Mouse (Mus musculus) liver, embryonic 16.5 days (tissue): ENCODE data around the gene Anks3. TPM values are rescaled to one million over a fixed set of nuclear protein-coding genes. Genes with fewer than 3 reads are reported as not detected.
A peak's percentile ranks its signal among the peaks of the same experiment; 100 is the strongest.

Experiments
- ATAC-seq: fragments of 200-750 bp; cut with Nextera tagmentation; 2 replicates; pipeline ENCODE4 v1.8.0; 2017; ENCODE audit warnings: low read depth, mild to moderate bottlenecking, moderate number of reproducible peaks, moderate library complexity
- H3K27ac ChIP-seq: fragments of 300-500 bp; sonication (generic); 2 replicates; pipeline ENCODE4 v1.5.1; 2014; ENCODE audit warnings: mild to moderate bottlenecking, low read length
- H3K27me3 ChIP-seq: fragments of 300-500 bp; sonication (generic); 2 replicates; pipeline ENCODE4 v1.6.1; 2014; ENCODE audit warnings: low read depth, low read length, mixed read lengths; ENCODE audit not compliant: control insufficient read depth, insufficient read depth
- H3K36me3 ChIP-seq: fragments of 300-500 bp; sonication (generic); 2 replicates; pipeline ENCODE4 v1.6.1; 2014; ENCODE audit warnings: mild to moderate bottlenecking; ENCODE audit not compliant: control insufficient read depth, insufficient read depth
- H3K4me1 ChIP-seq: fragments of 300-500 bp; sonication (generic); 2 replicates; pipeline ENCODE4 v1.6.1; 2014; ENCODE audit warnings: low read depth, low read length, mixed read lengths; ENCODE audit not compliant: control insufficient read depth
- H3K4me2 ChIP-seq: fragments of 300-500 bp; sonication (generic); 2 replicates; pipeline ENCODE4 v1.6.1; 2014; ENCODE audit warnings: low read depth, low read length, mixed read lengths
- H3K4me3 ChIP-seq: fragments of 300-500 bp; sonication (generic); 2 replicates; pipeline ENCODE4 v1.5.1; 2014; ENCODE audit warnings: low read depth, mild to moderate bottlenecking, low read length
- H3K9ac ChIP-seq: fragments of 300-500 bp; sonication (generic); 2 replicates; pipeline ENCODE4 v1.6.1; 2014; ENCODE audit warnings: low read depth, low read length
- H3K9me3 ChIP-seq: fragments of 300-500 bp; sonication (generic); replicated peaks from 2 replicates; pipeline ENCODE4 v1.6.1; 2016; ENCODE audit warnings: low read length; ENCODE audit not compliant: control insufficient read depth
- WGBS: fragments of 180-500 bp; shearing (Covaris S2); extraction: QIAGEN DNeasy Blood & Tissue Kit; methylation state at CpG from one replicate; pipeline ENCODE4 v1.1.7; 2014; ENCODE audit not compliant: insufficient replicate concordance; 5-methylcytosine and 5-hydroxymethylcytosine counted together
- polyA plus RNA-seq: library from polyadenylated mRNA; unstranded; fragments of >200 nt; fragmentation: Nextera tagmentation; extraction: Ambion mirVana; gene quantifications from 2 replicates; pipeline ENCODE4 v1.2.1, GENCODE M21; 2015

Gene Anks3
- polyA plus RNA-seq, 1 experiment from 2014 or later: 16.5 TPM

- Histone ChIP-seq H3K4me3 (no peak overlapping the region), H3K4me2 (no peak overlapping the region), H3K4me1 (no peaks in the 10 kb centered on the region), H3K27ac (no peak overlapping the region), H3K36me3 (no peaks in the 10 kb centered on the region), H3K9ac (no peak overlapping the region), H3K9me3 (no peaks in the 10 kb centered on the region), H3K27me3 (no peaks in the 10 kb centered on the region)
- 41% methylated on average over 3 of the region's 3 CpGs for WGBS
- ATAC-seq: no peak
Observed at GRCm38 (mm10) chr16:5000611-5001010, 36.6 kb upstream of the Anks3 start.

- Histone ChIP-seq H3K9me3 (no peaks in the 10 kb centered on the region), H3K4me3 (no peak overlapping the region), H3K27me3 (no peaks in the 10 kb centered on the region), H3K4me1 (no peaks in the 10 kb centered on the region), H3K9ac (no peak overlapping the region), H3K36me3 (no peaks in the 10 kb centered on the region), H3K27ac (no peak overlapping the region), H3K4me2 (no peak overlapping the region)
- 42% methylated on average over 1 of the region's 1 CpGs for WGBS
- ATAC-seq: no peak
Observed at GRCm38 (mm10) chr16:4998984-4999383, 35.0 kb upstream of the Anks3 start.

DNA sequence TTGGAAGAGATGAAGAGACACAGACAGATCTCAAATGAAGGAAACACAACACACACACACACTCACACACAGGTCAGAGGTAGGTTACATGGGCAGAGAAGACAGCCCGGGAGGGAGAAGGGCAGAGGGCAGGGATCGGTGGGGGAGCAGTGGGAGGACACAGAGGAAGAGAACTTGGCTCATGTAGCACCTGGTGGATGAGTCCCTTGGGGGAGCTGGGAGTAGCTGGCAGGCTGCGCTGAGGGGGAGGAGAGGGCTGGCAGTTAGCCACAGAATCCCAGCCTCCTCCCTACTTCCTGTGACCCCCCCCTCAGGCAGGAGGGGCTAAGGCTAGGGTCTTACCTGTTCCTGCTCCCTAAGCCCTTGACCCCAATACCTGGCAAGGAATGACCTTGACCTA is 33.5 kb upstream of the Anks3 start, which contains the start of gene Sept12:
Gene Sept12 (minus strand): TSS at position 300 of the 400 bp plus-strand sequence.
- no peaks in the 10 kb centered on the region for H3K36me3 ChIP-seq
- no peaks in the 10 kb centered on the region for H3K9me3 ChIP-seq
- H3K27ac ChIP-seq: no peak within 1 kb of the TSS
- no peaks in the 10 kb centered on the region for H3K4me1 ChIP-seq
- no peak for ATAC-seq
- no peak within 1 kb of the TSS for H3K4me2 ChIP-seq
- H3K4me3 ChIP-seq: no peak within 1 kb of the TSS
- no peaks in the 10 kb centered on the region for H3K27me3 ChIP-seq
- 61% methylated on average over 3 of the region's 3 CpGs for WGBS
- no peak within 1 kb of the TSS for H3K9ac ChIP-seq

GRCm38 (mm10) chr16:4993276-4993675 is 29.3 kb upstream of the Anks3 start:
- no peaks in the 10 kb centered on the region for H3K9me3 ChIP-seq
- H3K4me1 ChIP-seq: no peaks in the 10 kb centered on the region
- 65% methylated on average over 4 of the region's 4 CpGs for WGBS
- no peaks in the 10 kb centered on the region for H3K27me3 ChIP-seq
- no peak overlapping the region for H3K9ac ChIP-seq
- H3K4me2 ChIP-seq: no peak overlapping the region
- no peaks in the 10 kb centered on the region for H3K36me3 ChIP-seq
- H3K4me3 ChIP-seq: no peak overlapping the region
- ATAC-seq: no peak
- H3K27ac ChIP-seq: no peak overlapping the region

GRCm38 (mm10) chr16:4984717-4985116 is 20.7 kb upstream of the Anks3 start:
- H3K27me3 ChIP-seq: no peaks in the 10 kb centered on the region
- WGBS: 78% methylated on average over 12 of the region's 12 CpGs
- ATAC-seq: no peak
- no peaks in the 10 kb centered on the region for H3K36me3 ChIP-seq
- no peak overlapping the region for H3K4me2 ChIP-seq
- no peak overlapping the region for H3K4me3 ChIP-seq
- no peak overlapping the region for H3K27ac ChIP-seq
- no peaks in the 10 kb centered on the region for H3K4me1 ChIP-seq
- no peak overlapping the region for H3K9ac ChIP-seq
- H3K9me3 ChIP-seq: no peaks in the 10 kb centered on the region

GRCm38 (mm10) chr16:4979755-4980380 is 15.9 kb upstream of the Anks3 start:
- WGBS: 51% methylated on average over 4 of the region's 4 CpGs
- no peak overlapping the region for H3K9ac ChIP-seq
- ATAC-seq: peak; percentile 63

GRCm38 (mm10) chr16:4978275-4979051 is 14.5 kb upstream of the Anks3 start:
- no peaks in the 10 kb centered on the region for H3K36me3 ChIP-seq
- ATAC-seq: peak; percentile 45; the same call in 1 of the 2 replicates
- WGBS: 35% methylated on average over 5 of the region's 5 CpGs

More at GRCm38 (mm10) chr16:4979755-4980380, 15.9 kb upstream of the Anks3 start:
- H3K4me1 ChIP-seq: no peaks in the 10 kb centered on the region; the same call in 1 of the 2 replicates
- no peak overlapping the region for H3K4me2 ChIP-seq
- H3K9me3 ChIP-seq: no peaks in the 10 kb centered on the region
- H3K27ac ChIP-seq: no peak overlapping the region
- no peaks in the 10 kb centered on the region for H3K27me3 ChIP-seq
- H3K4me3 ChIP-seq: no peak overlapping the region
- no peaks in the 10 kb centered on the region for H3K36me3 ChIP-seq

DNA sequence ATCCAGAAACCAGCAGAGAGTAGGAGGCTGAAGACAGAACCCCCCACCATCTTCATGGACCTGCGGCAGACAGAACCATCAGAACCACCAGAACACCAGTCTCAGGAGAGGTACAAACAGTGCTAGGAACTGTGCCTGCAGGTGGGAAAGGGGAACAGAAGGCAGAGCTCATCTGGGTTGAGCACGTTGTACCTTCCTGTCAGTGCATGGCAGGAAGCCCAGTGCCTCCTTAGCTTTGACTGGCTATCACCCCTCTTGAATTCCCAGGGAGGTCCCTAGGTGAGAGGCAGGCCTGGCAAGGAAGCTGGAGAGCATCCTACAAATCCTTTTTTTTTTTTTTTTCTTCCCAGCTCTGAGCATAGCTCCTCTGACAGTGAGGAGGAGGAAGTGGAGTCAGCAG is 12.2 kb upstream of the Anks3 start:
- H3K36me3 ChIP-seq: no peaks in the 10 kb centered on the region
- H3K4me1 ChIP-seq: peaks cover 3% of the 10 kb centered on the region; the same call in 1 of the 2 replicates
- WGBS: 54% methylated on average over 2 of the region's 2 CpGs

More at GRCm38 (mm10) chr16:4978275-4979051, 14.5 kb upstream of the Anks3 start:
- Histone ChIP-seq H3K4me3 (no peak overlapping the region), H3K27ac (no peak overlapping the region), H3K9me3 (no peaks in the 10 kb centered on the region), H3K27me3 (no peaks in the 10 kb centered on the region), H3K4me2 (no peak overlapping the region), H3K9ac (no peak overlapping the region), H3K4me1 (no peaks in the 10 kb centered on the region; the same call in 1 of the 2 replicates)

GRCm38 (mm10) chr16:4974521-4974920 is 10.5 kb upstream of the Anks3 start:
- Histone ChIP-seq H3K4me2 (no peak overlapping the region), H3K36me3 (no peaks in the 10 kb centered on the region), H3K9ac (no peak overlapping the region), H3K4me3 (no peak overlapping the region), H3K4me1 (peaks cover 3% of the 10 kb centered on the region; the same call in 1 of the 2 replicates), H3K27me3 (no peaks in the 10 kb centered on the region), H3K9me3 (no peaks in the 10 kb centered on the region), H3K27ac (no peak overlapping the region)
- 79% methylated on average over 5 of the region's 5 CpGs for WGBS
- ATAC-seq: no peak

More for the DNA sequence above, 12.2 kb upstream of the Anks3 start:
- H3K27ac ChIP-seq: no peak overlapping the region
- no peak overlapping the region for H3K9ac ChIP-seq
- H3K9me3 ChIP-seq: no peaks in the 10 kb centered on the region
- no peak overlapping the region for H3K4me3 ChIP-seq
- no peak overlapping the region for H3K4me2 ChIP-seq
- no peak for ATAC-seq
- no peaks in the 10 kb centered on the region for H3K27me3 ChIP-seq
